In the genomic region with DNA sequence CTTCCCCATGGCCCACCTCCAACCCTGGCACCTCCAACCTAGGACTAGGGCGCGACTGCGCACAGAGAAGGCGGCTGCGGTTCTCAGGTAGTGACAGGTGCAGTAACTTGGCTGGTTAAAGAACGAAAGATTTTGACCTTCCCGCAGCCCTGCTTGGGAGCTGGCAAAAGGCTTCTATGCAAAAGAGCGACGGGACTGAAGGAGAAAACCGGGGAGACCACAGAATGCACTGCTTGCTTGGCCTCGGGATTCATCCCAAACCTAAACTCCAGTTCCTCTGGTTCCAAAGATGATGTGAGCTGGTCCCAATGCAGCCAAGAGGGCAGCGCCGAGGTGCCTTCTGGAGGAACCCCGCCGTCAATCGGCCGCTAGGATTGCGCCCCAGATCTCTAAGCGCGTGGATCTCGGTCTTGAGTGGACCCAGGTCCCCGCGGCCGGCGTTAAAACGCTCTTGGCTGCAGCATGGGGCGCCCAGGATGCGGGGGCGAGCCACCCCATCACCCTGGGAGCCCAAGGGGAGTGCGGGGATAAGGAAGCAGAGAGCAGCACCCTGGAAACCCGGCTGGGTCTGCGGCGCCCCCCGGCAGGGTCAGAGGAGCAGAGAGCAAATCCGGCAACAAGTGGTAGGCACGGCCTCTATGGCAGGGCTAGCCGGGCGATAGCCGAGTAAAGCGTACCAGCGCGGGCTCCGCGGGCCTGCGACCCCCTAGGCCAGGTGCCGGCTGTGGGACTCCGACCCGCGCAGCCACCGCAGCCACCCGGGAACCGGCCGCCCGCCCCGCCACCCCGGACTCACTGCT, we compare ENCODE assay signal across 8 mouse cellular contexts. TPM values are rescaled to one million over a fixed set of nuclear protein-coding genes. Genes with fewer than 3 reads are reported as not detected.
DNase-seq lines count a peak whose midpoint lies in the region; ATAC-seq and TF ChIP-seq lines count a peak whose summit lies in the region.

No protein-coding gene starts in this region.

- peak overlapping the region; percentile 26 for H3K27ac ChIP-seq in cerebellum, adult 2 months (ENCODE audit: insufficient read depth, low read length)
- H3K27ac ChIP-seq in forebrain, embryonic 14.5 days (ENCODE audit: low read depth, low read length): peak overlapping the region; percentile 52
- peak overlapping the region; percentile 60; the same call in 1 of the 2 replicates for H3K27ac ChIP-seq in intestine, embryonic 15.5 days
- H3K27ac ChIP-seq in lung, embryonic 15.5 days: peak overlapping the region; percentile 67; the same call in 1 of the 2 replicates

- peak; percentile 7 to 9 for DNase-seq in urinary bladder, postnatal 36 days (ENCODE audit: low spot score in 2 of 2)
- no peak for DNase-seq in urinary bladder, postnatal 10 days (ENCODE audit: low spot score)
- DNase-seq in cerebellum, adult 2 months: peak; percentile 55 to 59
- peak; percentile 19 for DNase-seq in forebrain, embryonic 14.5 days (ENCODE audit: low spot score)
- DNase-seq in right cerebral cortex, postnatal 36 days (ENCODE audit: low spot score in 2 of 2): peak; percentile 24 to 28
- no peak for DNase-seq in ovary, adult 18-20 months (ENCODE audit: low spot score)

- ATAC-seq in forebrain, embryonic 14.5 days: peak; percentile 75
- peak; percentile 78 for ATAC-seq in intestine, embryonic 15.5 days
- ATAC-seq in lung, embryonic 15.5 days (ENCODE audit: borderline replicate concordance, extremely low read depth, low FRiP score, low TSS enrichment): peak; percentile 79

- TF ChIP-seq POLR2A in cerebellum, adult 2 months (IDR thresholded peaks at IDR 0.05; ENCODE audit: borderline replicate concordance, insufficient read depth, low read length): no peak

- TF ChIP-seq CTCF in cerebellum, adult 2 months (IDR thresholded peaks at IDR 0.05; ENCODE audit: borderline replicate concordance, insufficient read depth, low read depth, low read length): no peak

- H3K9ac ChIP-seq in forebrain, embryonic 14.5 days (ENCODE audit: low read length): peak overlapping the region; percentile 89
- peak overlapping the region; percentile 86 for H3K9ac ChIP-seq in intestine, embryonic 15.5 days
- H3K9ac ChIP-seq in lung, embryonic 15.5 days: peak overlapping the region; percentile 77

- no peaks in the 10 kb centered on the region for H3K27me3 ChIP-seq in cerebellum, adult 2 months (ENCODE audit: control insufficient read depth, insufficient read depth, low read length)
- no peaks in the 10 kb centered on the region for H3K27me3 ChIP-seq in forebrain, embryonic 14.5 days (replicated peaks; ENCODE audit: control insufficient read depth, insufficient read depth, low read length)
- no peaks in the 10 kb centered on the region for H3K27me3 ChIP-seq in intestine, embryonic 15.5 days (replicated peaks)
- H3K27me3 ChIP-seq in lung, embryonic 15.5 days: no peaks in the 10 kb centered on the region

- H3K4me2 ChIP-seq in forebrain, embryonic 14.5 days (ENCODE audit: low read length): peak overlapping the region; percentile 96
- peak overlapping the region; percentile 89 for H3K4me2 ChIP-seq in intestine, embryonic 15.5 days (replicated peaks)
- peak overlapping the region; percentile 80 for H3K4me2 ChIP-seq in lung, embryonic 15.5 days

- peaks cover 7% of the 10 kb centered on the region; the same call in 1 of the 2 replicates for H3K4me1 ChIP-seq in cerebellum, adult 2 months (ENCODE audit: control insufficient read depth, insufficient read depth, low read length)
- peaks cover 6% of the 10 kb centered on the region; the same call in 1 of the 2 replicates for H3K4me1 ChIP-seq in forebrain, embryonic 14.5 days (ENCODE audit: control insufficient read depth, insufficient read depth, low read length)
- peaks cover 10% of the 10 kb centered on the region for H3K4me1 ChIP-seq in intestine, embryonic 15.5 days (replicated peaks)
- peaks cover 13% of the 10 kb centered on the region for H3K4me1 ChIP-seq in lung, embryonic 15.5 days

- no peaks in the 10 kb centered on the region for H3K9me3 ChIP-seq in forebrain, embryonic 14.5 days (replicated peaks; ENCODE audit: control insufficient read depth, low read length)
- H3K9me3 ChIP-seq in intestine, embryonic 15.5 days: no peaks in the 10 kb centered on the region
- H3K9me3 ChIP-seq in lung, embryonic 15.5 days: no peaks in the 10 kb centered on the region

- under 1% methylated on average over 54 of the region's 56 CpGs for WGBS in cerebellum, adult 2 months
- WGBS in forebrain, embryonic 14.5 days: under 1% methylated on average over 55 of the region's 56 CpGs
- WGBS in intestine, embryonic 15.5 days: under 1% methylated on average over 56 of the region's 56 CpGs
- 1% methylated on average over 56 of the region's 56 CpGs for WGBS in lung, embryonic 15.5 days

- H3K36me3 ChIP-seq in forebrain, embryonic 14.5 days (ENCODE audit: control insufficient read depth, insufficient read depth, low read length): peaks cover 20% of the 10 kb centered on the region
- H3K36me3 ChIP-seq in intestine, embryonic 15.5 days: peaks cover 11% of the 10 kb centered on the region; the same call in 1 of the 2 replicates
- H3K36me3 ChIP-seq in lung, embryonic 15.5 days: peaks cover 16% of the 10 kb centered on the region; the same call in 1 of the 2 replicates

- peak overlapping the region; percentile 75 for H3K4me3 ChIP-seq in cerebellum, adult 2 months (replicated peaks; ENCODE audit: insufficient read depth, low read depth, low read length)
- peak overlapping the region; percentile 82 for H3K4me3 ChIP-seq in forebrain, embryonic 14.5 days (ENCODE audit: low read depth, low read length)
- peak overlapping the region; percentile 89 for H3K4me3 ChIP-seq in intestine, embryonic 15.5 days (replicated peaks)
- H3K4me3 ChIP-seq in lung, embryonic 15.5 days: peak overlapping the region; percentile 80

RNA-seq across cellular contexts. Expression of gene Mia3, which starts 0.6 kb away (rescaled TPM):
- polyA plus RNA-seq in cerebellum, adult 2 months (2012; rRNA removed): 167 and 177 TPM in 2 replicates
- polyA plus RNA-seq in forebrain, embryonic 14.5 days (2014; fragmentation: Nextera tagmentation; extraction: Ambion mirVana): 62.9 and 89.3 TPM in 2 replicates
- 79.7 and 81.0 TPM in 2 replicates for polyA plus RNA-seq in intestine, embryonic 15.5 days (2015; fragmentation: Nextera tagmentation; extraction: Ambion mirVana)
- 91.2 and 92.7 TPM in 2 replicates for polyA plus RNA-seq in lung, embryonic 15.5 days (2015; fragmentation: Nextera tagmentation; extraction: Ambion mirVana)

RNA-seq across cellular contexts. Expression of gene Taf1a, which starts 20.0 kb away (rescaled TPM):
- polyA plus RNA-seq in cerebellum, adult 2 months (2012; rRNA removed): 25.8 and 27.2 TPM in 2 replicates
- 12.5 and 13.2 TPM in 2 replicates for polyA plus RNA-seq in forebrain, embryonic 14.5 days (2014; fragmentation: Nextera tagmentation; extraction: Ambion mirVana)
- 17.9 TPM in 2 replicates for polyA plus RNA-seq in intestine, embryonic 15.5 days (2015; fragmentation: Nextera tagmentation; extraction: Ambion mirVana)
- 20.4 and 21.0 TPM in 2 replicates for polyA plus RNA-seq in lung, embryonic 15.5 days (2015; fragmentation: Nextera tagmentation; extraction: Ambion mirVana)

RNA-seq across cellular contexts. Expression of gene Hhipl2, which starts 49.2 kb away (rescaled TPM):
- 0.24 and 0.33 TPM in 2 replicates for polyA plus RNA-seq in cerebellum, adult 2 months (2012; rRNA removed)
- 0.09 TPM in 2 replicates for polyA plus RNA-seq in forebrain, embryonic 14.5 days (2014; fragmentation: Nextera tagmentation; extraction: Ambion mirVana)
- polyA plus RNA-seq in intestine, embryonic 15.5 days (2015; fragmentation: Nextera tagmentation; extraction: Ambion mirVana): not detected in 2 replicates
- 0.06 and 0.36 TPM in 2 replicates for polyA plus RNA-seq in lung, embryonic 15.5 days (2015; fragmentation: Nextera tagmentation; extraction: Ambion mirVana)

Comparison
In these comparisons a context has a peak if more than half of its experiments do, and no peak if none do; other contexts are left out.
1. DNase-seq: peak in urinary bladder, postnatal 36 days (2 of 2), cerebellum, adult 2 months (2 of 2), forebrain, embryonic 14.5 days (single experiment) and right cerebral cortex, postnatal 36 days (2 of 2); none in urinary bladder, postnatal 10 days (single experiment) and ovary, adult 18-20 months (single experiment).
2. Peak in every context shown above with its lines, with median percentiles within 50 percentile points of each other: H3K27ac ChIP-seq, H3K4me3 ChIP-seq, ATAC-seq, H3K4me2 ChIP-seq and H3K9ac ChIP-seq.